Mouse (Mus musculus) thymus, adult 2 months (tissue): ENCODE results near the gene Pms1.

Experiments used
- CTCF ChIP-seq: fragments of 200-500 bp; IDR thresholded peaks from 2 replicates; pipeline ENCODE4 v1.5.1; 2012; ENCODE audit warnings: mild to moderate bottlenecking, control low read depth, low read length, moderate library complexity, borderline replicate concordance; ENCODE audit not compliant: control insufficient read depth, poor library complexity, insufficient read depth; ENCODE audit errors: extremely low read depth
- POLR2A ChIP-seq: fragments of 200-500 bp; IDR thresholded peaks from 2 replicates; pipeline ENCODE4 v1.6.1; 2012; ENCODE audit warnings: mild to moderate bottlenecking, low read length, control low read depth, moderate library complexity; ENCODE audit not compliant: control insufficient read depth, poor library complexity, insufficient read depth; ENCODE audit errors: extremely low read depth

DNA sequence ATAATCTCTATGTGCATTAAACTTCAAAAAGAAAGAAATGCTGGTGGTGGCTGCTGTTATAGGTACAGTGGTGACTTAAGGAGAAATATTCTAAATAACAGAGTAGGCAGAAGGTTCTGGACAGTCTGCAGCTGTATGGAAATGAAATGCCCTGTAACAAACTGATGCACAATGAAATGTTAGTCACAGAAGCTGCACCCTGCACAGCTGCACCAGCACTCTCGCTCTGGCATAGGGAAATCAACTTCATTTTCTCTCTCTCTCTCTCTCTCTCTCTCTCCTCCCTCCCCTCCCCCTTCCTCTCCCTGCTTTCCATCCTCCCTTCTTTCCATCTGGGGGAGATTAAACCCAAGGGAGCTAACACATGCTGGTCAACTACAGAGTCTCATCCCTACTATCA is 72.0 kb downstream of the Pms1 start:
- no peak for TF ChIP-seq CTCF
- no peak for TF ChIP-seq POLR2A
